Mouse (Mus musculus) adrenal gland, postnatal 0 days (tissue): Measurements from ENCODE around the gene Dpy19l1. TPM values are rescaled to one million over a fixed set of nuclear protein-coding genes. Genes with fewer than 3 reads are reported as not detected.

Source experiments
- polyA plus RNA-seq: library from polyadenylated mRNA; unstranded; fragments of >200 nt; fragmentation: Nextera tagmentation; extraction: Ambion mirVana; gene quantifications from 2 replicates; pipeline ENCODE4 v1.2.1, GENCODE M21; 2015

Gene Dpy19l1
- 16.4 and 23.3 TPM in 2 replicates for polyA plus RNA-seq

DNA sequence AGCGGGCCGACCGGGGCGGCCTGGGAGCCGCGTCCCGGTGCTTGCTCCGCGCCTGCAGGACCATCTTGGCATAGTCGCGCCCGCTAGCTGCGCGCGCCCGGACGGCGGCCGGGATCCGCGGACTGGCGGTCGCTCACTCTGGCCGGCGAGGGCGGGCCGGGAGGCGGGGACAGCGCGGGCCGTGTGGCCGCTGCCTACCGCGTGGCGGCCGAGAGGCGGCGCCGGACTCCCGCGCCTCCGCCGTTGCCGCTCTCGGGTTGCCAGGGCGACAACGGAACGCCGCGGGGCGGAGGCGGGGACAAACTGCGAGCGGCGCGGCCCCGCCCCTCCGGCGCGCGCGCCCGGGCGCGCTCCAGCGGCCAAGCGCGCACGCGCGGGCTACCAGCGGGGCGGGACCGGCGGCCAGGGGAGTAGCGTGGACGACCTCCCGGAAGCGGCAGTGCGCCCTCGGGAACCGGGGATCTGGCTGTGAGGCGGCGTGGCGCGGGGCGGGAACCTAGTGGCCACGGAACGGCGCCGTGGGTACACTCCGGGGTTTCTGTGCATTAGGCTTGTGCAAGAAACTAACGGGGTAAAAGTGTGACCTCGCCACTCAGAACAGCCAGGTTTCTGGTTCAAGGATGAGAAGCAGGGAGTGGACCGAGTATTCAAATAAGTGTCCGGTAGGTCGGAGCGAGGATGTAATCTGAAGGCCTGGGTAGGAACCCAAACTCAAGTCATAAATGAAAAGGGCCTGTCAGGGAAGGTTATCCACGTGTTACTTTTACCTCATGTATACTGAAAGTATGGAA lies at the start of gene Dpy19l1:
Dpy19l1 (minus strand) TSS at position 74 of the 791 bp plus-strand sequence.

Other genes with a start within 250 kb of the Dpy19l1 start
- not detected in 2 replicates for gene Cypt4, start 122.1 kb upstream of the Dpy19l1 start, polyA plus RNA-seq
- 0.08 and 0.16 TPM in 2 replicates for gene Dpy19l2, start 193.2 kb upstream of the Dpy19l1 start, polyA plus RNA-seq